Mouse (Mus musculus) A20 (cell line): ENCODE results near the gene Irf8.

Experiments
- DNase-seq: peaks from one replicate; pipeline ENCODE4 v3.0.0-alpha.2; 2011; ENCODE audit warnings: low read depth, low spot score

Gene Irf8

DNA sequence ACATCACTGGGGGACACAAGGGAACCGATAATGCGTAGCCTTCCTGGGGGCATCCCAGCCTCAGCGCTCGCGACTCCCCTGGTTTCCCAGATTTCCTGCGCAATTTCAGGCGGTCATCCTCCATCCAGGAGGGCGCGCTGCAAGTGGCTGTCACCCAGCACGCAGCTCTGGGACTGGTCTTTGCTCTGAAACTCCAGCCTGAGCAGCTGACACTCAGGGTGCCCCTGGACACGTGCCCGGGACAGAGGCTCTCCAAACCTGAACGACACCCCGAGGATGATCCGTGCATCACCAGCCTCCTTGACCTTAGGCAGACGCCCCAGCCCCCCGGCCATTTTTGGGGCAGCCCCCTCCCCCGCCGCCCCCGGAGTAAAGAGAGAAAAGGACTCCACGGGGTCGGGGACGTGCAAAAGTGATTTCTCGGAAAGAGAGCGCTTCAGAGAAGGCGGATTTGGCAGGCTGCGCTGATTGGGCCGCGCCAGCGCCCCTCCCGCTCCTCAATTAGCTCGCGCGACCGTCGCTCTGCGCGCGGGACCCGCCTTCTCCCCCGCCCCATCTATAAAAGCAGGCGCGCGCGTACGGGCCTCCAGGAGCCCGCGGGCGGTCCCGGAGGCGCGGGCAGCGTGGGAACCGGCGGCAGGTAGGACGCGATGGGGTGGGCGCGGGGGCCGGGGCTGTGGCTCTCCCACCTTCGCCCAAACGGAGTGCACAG, at the start of gene Irf8:
Irf8 (plus strand) TSS at position 589 of the 712 bp plus-strand sequence.
- peak; percentile 97 for DNase-seq

DNA sequence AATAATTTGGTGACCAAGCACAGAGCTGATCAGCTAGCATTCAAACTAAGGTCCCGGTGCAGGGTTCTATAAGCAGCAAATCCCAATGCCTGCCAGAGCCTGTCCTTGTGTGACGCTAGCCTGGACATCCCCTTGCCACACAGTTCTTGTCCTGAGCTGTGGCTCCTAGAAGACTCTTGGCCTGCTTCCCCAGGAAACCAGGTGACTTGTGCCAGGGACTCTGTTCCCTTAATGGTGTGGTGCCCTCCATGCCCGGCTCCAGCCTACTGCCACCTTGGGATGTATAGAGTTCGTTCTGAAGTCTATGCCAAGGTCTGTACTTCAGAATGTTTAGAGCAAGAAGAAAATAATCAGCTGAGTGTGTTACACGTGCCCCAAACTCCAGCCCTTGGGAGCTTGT, 49.6 kb upstream of the Irf8 start:
- no peak for DNase-seq

DNA sequence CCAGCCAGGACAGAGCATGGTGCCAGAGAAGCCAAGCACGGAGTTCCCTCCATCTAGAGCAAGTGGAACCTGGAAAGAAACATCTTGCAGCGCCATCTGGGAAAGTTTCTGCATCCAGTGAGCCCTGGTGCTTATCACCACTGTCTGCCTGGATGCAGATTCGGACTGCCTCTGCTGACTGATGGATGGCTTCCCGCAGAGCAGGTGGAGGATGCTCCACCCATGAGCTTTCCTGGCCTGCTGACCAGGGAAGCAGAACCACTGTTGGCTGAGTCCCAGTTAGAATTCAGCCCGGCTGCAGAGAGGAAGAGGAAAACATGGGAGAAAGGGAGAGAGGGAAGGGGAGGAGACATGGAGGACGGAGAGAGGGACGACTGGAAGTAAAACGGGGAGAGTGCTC, 48.4 kb upstream of the Irf8 start:
- DNase-seq, result no peak

DNA sequence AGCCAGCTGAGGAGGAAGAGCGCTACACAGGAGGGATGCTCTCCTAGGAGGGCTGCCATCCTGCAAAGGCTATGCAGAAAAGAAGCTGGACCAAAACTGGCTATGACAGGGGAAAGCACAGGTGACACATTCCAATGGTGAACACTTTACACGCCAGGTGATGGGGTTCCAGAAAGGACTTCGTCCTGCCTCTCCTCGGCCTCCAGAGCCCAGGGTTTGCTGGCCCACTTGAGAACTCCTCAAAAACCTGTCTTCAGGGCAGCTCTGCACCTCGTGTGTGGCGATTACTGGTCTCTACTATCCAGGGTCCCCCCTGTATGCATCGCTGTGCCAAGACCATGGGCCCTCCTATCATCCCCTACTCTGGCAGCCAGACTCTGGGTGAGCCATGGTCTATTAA, 47.6 kb upstream of the Irf8 start:
- DNase-seq, result no peak

DNA sequence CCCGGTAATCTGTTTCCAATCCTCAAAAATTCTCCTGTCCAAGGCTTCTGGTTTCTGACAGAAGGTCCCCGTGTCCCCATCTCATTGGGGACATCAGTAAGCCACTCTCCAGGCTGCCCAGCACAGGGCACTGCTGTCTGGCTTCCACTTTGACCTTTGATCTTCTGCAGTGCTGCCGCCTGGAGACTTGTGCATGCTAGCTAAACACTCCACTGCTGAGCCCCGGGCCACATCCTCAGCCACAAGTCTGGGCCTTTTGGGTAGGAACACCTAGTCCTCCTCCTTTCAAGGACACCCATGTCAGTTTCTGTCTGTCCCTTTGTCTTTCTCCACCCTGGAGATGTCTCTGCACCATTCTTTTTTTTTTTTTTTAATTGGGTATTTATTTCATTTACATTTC, 43.2 kb upstream of the Irf8 start:
- no peak for DNase-seq

DNA sequence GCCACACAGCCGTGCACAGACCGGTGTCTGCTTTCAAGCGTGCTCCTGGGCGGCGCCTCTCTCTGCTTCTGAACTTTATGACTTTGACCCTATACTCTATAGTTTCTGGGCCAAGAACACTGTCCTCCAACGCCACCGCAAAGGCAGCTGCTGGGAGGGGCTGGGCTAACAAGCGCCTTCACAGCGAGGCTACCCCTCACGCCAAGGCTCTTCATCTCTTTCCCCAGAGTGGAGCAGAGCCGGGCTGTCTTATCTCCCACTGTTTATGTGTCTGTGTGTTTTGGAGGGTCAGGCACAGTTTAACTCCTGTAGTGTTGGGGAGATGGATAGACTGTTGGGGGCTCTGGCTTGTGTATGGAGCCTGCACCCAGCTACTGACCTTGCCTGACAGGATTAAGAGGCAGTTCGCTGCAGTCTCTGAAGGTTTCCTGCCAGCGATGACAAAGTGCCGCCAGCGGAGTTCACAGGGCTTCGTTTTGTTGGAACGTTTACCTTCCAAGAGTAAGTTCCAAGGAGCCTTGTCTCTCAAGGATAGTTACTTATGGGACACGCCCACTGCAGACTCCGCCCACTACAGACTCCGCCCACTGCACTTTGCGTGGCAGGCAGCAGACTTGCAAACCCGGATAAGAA, 42.2 kb upstream of the Irf8 start:
- no peak for DNase-seq

DNA sequence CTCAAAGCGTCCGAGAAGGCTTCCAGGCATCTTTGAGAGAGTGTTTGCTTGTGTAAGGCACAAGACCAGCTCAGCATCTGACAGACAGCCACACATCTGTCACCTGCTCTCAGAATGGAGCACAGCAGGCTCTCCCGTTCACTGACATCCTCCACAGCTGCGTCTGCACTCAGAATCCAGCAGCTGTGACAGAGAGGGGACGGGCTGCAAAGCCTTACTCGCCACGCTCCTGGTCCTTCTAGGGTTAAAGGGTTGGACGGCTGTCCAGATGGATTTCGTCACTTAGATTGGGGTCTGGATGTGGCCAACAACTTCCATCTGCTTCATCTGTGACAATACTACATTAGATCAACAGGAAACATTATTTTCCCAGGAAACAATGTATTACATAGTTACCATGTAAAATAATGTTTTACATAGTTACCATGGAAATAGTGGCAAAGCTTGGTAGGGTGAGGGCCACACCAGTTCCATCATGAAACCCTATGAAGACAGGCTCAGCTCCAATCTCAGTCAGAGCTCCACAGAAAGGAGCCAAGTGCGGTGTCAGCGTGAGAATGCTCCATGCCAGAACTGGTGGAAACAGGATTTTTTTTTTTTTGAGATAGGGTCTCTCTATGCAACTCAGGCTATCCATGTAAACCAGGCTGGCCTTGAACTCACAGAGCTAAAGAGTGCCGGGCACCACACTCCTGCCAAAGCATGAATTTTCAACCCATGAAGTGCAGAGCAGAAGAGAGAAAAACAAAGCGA, 39.6 kb upstream of the Irf8 start:
- peak; percentile 83 for DNase-seq

DNA sequence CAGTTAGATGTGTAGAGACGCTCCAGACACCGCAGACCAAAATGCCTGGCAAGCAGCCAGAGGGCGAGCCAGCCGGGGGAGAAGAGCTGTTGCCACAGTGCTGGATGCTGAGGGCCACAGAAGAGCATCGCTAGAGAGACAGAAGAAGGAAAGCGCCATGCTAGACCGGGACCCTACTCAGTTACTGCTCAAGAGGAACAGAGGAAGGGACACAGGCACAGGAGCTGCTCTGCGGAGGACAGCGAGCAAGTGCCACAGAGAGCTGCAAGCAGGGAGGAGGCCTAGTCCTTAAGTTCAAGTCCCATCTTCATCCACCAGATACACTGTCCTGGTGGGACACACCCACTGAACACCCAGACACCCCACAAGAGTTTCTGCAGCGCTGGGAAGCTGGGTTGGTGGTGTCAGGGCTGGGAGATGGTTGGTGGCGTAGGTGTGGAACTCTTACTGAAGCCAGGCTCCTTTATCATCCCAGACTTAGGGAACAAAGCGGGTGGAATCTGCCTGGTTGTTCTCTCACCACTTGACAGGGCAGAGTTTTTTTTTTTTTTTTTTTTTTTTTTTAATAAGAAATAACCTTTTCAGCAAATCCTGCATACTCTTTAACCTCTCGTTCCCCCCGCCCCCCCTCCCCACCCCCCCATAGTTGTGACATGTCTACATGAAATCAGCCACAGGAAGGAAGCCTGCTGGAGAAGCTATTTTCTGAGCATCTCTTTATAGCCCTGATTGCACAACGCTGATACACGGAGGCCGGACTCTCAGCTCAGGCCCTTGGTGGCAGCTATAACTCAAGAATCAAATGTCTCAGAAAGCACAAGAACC, 38.8 kb upstream of the Irf8 start:
- peak; percentile 40 for DNase-seq

DNA sequence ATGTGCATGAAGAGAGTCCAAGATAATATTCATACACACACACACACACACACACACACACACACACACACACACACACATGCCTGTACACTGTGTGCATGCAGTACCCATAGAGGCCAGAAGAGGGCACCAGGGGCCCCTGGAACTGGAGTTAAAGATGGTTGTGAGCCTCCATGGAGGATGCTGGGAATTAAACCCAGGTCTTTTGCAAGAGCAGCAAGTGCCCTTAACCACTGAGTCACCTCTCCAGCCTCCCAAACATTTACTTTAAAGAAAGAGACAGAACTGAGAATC, 38.2 kb upstream of the Irf8 start:
- DNase-seq, result peak; percentile 40

DNA sequence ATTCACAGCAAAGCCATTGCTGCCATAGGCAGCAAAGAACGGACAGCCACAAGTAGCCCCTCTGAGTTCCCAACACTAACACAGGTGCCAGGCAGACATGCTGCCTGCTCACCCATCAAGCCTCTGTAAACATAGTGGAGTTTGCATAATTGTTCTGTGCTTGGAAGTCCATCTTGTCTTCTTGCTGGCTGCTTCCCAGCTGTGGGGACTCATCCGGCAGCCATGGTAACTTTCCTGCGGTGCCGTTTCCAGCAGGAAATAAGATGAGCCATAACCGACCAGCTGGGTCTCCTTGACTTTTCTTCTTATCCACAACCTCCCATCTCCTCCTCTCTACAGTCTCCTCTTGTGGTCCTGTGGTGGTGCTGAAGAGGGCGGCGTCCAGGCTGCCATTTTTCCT, 37.7 kb upstream of the Irf8 start:
- no peak for DNase-seq

DNA sequence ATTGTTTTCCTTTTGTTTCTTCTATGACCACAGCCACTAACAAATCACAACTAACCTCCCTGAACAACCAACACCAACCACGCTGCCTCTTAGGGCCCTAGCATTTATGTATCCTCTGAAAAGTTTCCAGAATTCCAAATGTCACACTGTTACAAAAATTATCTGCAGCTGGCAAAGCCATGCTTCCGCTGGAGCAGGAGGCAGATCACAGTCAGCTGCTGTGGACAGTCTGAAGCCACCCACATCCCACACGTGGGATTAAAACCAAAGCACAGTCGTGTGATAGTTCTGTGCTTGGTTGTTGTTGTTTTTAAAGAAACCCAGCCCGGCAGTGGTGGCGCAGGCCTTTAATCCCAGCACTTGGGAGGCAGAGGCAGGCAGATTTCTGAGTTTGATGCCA, 37.1 kb upstream of the Irf8 start:
- no peak for DNase-seq

DNA sequence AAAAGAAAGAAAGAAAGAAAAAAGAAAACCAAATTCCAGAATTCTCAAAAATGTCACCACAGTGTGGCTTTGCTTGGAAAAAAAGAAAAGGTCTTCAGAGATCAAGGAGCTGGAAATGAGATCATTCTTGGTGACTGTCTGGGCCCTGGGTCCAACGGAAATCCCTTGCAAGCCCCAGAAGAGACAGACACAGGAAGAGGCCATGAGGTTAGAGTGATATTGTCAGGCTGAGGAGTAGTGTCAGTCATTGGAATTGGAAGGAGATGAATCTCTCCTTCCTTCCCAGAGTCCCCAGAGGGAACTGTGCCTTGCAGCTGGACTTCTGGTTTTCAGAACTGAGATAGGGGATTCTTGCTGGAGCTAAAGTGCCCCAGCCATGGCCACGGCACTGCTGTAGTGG, 36.6 kb upstream of the Irf8 start:
- DNase-seq, result no peak

DNA sequence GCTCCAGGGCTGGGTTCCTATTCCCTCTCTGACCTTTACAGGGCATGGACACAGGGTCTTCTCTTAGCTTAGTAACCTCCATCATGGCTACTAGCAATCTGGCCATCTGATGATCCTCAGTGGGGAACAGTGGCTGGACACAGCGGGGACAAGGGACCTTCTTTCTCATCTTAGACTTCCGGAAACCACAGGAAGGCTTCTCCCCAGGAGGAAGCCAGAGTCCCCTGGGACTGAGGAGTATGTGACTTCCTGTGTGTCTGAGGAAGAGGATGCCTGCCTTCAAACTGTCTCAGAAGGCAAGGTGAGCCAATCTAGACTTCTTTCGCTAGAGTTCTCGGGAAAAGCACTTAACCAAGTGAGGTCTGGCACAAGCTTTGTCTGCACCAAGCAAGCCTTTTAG, 36.1 kb upstream of the Irf8 start:
- no peak for DNase-seq

DNA sequence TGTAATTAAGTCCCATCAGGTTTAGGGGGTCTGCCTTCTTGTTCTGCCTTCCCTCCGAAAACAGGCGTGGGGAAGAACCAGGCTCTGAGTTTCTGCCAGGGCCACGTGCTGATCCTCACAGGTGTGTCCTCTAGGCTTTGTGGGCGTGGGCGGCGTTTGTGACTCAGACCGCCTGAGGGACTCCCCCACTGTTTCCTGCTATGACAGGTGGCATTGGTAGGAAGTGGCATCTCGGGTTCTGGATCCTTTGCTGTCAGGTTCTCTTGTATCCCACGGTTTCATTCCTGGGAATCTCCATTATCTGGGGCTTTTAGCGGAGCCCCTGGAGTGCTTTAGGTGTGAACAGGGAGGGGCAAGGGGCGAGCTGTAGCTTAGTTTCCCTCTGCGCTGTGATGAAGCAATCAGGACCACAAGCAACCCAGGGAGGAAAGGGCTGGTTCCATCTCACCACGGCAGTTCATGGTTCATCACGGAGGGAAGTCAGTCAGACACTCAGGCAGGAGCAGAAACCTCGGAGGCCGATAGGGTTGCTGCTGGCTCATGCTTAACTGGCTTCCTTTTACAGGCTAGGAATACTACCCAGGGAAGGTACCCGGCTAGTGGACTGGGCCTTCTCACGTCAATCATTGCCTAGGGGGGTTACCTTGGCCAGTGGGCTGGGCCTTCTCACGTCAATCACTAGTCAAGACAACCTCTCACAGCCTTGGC, 34.2 kb upstream of the Irf8 start:
- peak; percentile 96 for DNase-seq

DNA sequence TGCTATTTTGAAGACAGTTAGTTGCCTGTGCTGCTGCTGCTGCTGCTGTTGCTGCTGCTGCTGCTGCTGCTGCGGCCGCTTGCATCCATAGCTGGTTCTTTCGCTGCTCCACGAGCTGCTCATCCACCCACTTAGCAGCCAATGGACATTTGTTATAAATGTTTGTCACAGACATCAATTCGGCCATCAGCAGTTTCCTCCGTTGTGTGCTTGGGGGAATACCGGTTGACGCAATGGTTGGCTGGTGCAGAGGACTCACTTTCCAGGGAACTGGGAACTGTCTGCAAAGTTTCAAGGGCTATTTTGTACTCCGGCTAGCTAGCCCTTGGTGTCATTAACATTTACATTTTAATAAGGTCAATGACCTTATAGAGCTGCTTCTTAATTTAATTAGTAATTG, 32.0 kb upstream of the Irf8 start:
- DNase-seq, result peak; percentile 77

DNA sequence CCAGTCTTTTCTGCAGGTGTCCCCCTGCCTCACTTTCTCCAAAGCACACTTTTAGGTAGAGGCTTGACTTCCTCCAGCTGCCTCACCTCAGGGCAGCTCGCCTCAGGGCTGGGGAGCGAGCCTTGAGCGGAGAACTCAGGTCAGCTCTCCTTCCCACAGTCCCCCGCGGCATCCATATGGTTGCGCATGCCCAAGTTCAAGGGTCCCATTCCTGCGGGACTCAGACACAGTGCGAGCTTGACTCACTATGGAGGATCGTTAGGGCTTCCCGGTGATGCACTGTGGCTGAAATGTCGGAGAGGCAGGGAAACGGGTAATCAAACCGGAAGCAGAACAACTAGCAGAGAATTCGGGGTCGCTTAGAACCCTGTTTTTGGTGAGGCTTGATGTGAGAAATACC, 31.0 kb upstream of the Irf8 start:
- no peak for DNase-seq

DNA sequence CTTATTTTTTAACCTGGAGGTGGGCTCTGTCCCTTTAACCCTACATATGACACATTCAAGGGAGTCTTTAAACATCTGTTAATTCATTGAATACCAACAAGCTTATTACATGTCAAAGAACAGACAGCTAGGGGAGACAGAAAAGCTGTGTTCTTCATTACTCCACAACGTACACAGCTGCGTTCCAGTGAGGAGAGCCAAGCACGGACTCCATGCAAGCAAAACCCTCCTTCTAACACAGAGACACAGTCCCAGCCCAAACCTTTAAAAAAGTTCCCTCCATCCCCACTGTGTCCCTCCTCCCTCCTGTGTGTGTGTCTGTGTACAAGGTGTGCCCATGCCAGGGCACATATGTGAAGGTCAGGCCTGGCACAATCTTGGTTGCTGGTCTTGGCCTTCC, 30.0 kb upstream of the Irf8 start:
- DNase-seq, result no peak

DNA sequence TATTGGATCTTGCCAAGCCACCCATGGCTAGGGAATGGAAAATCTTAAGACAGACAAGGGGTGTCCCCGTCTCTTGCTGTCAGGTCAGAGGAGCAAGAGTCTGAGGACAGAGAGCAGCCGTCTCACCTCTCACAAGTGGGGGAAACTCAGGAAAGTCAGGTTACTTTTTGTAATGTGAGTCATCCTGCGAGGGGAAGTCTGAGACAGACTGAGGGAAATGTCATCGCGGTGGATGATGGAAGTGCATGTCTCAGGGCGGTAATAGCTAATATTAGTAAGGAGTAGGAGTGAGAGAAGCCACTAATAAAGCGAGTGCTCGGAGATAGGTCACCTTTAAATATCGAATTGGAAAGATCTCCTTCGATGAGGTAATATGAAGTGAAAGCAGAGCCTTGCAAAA, 27.0 kb upstream of the Irf8 start:
- DNase-seq, result peak; percentile 62

DNA sequence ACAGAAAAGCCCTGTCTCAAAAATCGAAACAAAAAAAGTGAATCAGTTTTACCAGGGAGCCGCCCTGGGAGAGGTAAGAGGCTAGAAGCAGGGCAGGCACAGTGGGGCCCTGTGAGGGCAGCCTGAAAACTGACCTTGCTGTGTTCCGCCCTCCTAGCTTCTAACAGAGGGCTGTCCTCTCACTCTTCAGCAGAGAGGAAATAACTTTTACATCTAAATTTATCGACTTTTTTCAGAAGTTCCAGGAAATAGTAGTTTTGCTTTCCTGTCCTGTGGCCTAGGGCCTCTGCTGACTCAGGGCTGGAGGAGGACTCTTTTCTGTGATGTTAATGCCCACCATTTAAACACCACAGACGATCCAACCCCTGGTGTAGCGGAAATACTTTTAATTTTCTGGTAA, 21.0 kb upstream of the Irf8 start:
- DNase-seq, result peak; percentile 50

DNA sequence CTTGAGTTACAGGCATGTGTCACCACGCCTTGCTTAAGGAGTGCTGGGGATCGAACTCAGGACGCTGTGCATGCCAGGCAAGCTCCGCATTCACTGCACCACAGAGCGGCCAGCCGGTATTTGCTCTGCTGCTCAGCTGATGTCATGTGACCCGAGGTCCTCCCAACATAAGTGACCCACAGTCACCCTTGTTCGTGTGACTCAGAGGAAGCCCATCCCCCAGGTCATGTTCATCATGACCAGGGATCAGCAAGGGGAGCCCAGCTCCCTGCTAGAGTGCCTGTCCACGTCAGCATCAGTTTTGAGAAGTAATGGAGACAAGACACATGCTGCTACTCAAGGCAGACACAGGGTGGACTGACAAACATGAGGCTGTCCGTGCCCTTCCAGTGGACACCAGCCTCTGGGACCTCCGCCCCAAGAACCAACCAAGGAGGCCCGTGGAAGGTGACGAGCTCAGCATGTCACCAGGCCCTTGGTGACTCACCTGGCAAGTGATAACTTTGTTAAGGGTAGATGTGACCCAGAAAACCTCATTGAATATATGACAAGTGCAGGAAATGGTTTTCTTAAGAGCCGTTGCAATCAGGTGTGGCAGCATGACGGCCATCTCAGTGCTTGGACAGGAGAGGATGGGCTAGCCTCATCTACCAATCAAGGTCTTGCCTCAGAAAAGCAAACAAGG, 20.0 kb upstream of the Irf8 start:
- no peak for DNase-seq

DNA sequence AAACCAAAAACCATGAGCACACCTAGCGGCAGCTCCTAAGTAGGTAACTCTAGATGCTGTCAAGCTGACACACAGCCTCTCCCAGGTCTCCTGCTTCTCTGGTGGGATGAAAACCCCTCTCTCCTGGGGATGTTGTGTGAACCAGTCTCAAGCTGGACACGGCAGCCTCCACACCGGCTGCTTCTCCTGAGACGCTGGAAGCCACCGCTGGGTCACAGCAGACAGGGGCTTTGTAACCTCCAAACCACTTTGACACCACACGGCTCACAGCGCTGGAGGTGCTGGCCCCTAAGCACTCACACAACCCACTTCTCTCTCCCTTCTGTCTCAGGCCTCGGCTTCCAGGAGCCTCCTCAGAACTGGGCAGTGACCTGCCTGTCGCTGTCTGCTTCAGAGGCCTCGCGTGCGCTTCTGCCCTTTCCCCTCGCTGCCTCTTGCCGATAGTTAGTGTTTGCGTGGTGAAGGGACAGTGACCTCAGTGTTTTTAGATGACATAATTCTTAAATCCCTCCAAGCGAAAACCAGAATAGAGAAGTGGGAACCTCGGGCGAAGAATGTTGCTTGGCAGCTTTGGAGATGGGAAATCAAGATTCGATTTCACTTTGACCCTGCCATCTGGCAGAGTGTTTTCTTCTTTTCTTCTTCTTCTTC, 16.4 kb upstream of the Irf8 start:
- no peak for DNase-seq
